Mouse (Mus musculus) skeletal muscle tissue, adult 2 months (tissue): ENCODE results near the gene Ambra1.

Source experiments
- DNase-seq: peaks from one replicate; pipeline ENCODE4 v3.0.0-alpha.2; 2012; ENCODE audit warnings: low read depth, low spot score

The Ambra1 gene

GRCm38 (mm10) chr2:91934826-91935525, 205.0 kb downstream of the Ambra1 start:
- DNase-seq: no peak

DNA sequence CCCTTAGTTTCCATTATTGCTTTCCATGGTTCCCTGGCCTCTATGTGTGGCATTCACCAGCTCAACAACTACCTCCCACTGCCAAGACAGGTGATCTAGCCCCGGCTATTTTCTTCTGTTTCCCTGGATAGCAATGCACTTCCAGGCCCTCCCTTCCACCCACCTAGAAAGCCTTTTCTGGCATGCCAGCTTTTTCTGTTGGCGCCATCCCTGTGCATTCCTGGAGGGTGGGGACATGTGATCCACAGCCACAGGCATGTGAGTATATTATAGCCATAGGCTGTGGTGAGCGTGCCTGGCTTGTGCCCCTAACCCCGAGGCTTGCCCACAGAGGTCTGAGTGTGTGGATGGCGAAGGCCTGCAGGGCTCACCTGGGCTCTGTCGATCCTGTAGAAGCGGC, 206.2 kb downstream of the Ambra1 start:
- DNase-seq: no peak

DNA sequence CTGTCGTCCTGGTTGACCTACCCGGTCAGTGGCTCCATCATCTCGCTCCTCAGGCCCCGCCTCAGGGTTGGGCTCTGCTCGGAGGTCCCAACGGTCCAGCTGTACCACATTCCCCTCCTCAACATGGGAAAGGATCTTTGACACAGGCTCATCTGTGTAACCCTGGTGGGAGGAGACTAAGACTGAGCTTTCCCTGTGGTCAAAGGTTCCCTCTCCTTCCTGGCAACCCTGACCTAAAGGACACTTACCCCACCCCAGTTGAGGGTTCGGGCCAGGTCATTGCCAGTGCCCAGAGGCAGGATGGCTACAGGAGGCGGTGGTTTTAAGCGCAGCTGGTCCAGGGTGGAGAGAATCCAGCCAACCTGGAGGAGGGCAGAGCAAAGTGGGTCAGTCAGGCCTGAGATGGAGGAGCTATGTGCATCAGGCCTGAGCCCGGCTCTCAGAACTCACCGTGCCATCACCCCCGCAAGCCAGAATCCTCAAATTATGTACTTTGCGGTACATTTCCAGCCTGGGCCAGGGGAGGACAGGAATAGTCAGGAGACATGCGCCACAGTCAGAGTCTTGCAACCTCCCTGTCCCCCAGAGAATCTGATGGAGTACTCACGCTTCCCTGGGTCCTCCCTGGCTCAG, 209.5 kb downstream of the Ambra1 start:
- DNase-seq: no peak

- DNase-seq: no peak
Observed at GRCm38 (mm10) chr2:91942356-91942755, 212.4 kb downstream of the Ambra1 start.

GRCm38 (mm10) chr2:91944170-91944950, 214.4 kb downstream of the Ambra1 start:
- DNase-seq: peak; percentile 66

DNA sequence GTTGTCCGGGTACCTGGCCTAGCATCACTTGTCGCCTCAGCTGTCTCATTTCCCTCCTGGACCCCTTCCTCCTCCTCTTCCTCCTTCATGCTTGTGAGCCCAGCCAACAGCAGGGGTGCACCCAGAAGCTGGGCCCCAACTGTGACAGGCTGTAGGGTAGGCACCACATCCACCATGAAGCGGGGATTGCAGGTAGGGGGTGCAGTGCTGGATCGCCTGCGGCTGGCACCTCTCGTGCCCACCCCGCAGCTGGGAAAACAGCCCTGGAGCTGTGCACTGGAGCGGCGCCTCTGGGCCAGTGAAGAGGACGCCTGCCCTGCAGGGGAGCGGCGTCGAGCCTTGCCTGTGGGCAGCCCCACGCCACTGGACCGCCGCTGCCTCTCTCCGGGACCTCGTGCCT, 215.5 kb downstream of the Ambra1 start, which contains the start of gene Gm9821:
Gene Gm9821 (plus strand): TSS at position 221 of the 400 bp plus-strand sequence.
- DNase-seq: no peak

- no peak for DNase-seq
Observed at GRCm38 (mm10) chr2:91946836-91947235, 216.9 kb downstream of the Ambra1 start.

DNA sequence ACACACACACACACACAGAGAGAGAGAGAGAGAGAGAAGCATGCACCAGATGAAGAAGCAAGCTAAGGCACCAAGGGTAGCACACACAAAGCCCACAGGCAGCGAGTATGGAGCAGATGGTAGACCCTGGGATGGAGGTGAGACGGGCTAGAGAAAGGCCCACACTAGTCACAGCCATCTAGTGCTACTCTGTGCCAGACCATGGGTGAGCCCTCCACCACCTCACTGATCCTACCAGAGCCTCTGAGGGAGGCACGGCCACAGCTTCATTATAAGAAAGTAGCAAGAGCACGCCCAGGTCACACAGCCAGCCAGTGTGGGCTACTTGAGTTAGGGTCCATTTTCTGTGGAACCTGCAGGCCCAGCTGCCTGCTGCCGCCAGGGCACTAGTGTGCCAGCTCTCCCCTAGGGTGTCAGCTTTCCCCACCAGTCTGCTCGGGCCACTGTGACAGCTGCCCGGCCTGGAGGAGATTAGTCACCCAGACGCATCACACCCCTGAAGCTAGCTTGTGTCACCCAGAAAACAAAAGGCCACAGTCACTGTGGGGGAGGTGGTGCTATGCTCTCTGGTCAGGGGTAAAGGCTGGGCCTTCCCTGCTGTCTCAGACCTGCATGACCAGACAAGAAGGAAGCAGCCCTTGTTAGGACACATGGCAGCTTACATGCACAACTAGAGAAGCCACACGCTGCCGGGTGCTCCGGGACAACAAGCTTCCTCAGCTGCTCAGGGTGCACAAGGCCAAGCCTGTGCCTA, 217.6 kb downstream of the Ambra1 start:
- DNase-seq: peak; percentile 80

DNA sequence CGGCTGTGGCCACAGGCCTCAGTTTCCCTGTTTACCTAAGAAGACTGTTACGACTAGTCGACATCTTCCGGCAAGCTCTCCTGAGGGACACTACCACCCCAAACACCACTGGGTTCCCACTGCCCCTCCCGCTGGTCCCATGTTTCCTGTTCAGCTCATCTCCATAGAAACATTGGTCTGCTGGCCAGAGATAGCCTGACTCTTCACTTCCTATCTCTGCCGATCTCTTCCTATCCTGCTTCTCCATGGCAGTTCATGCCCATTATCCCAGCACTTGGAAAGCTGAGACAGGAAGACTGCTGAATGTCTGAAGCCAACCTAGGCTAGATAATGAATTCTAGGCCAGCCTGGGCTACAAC, 218.2 kb downstream of the Ambra1 start:
- no peak for DNase-seq

DNA sequence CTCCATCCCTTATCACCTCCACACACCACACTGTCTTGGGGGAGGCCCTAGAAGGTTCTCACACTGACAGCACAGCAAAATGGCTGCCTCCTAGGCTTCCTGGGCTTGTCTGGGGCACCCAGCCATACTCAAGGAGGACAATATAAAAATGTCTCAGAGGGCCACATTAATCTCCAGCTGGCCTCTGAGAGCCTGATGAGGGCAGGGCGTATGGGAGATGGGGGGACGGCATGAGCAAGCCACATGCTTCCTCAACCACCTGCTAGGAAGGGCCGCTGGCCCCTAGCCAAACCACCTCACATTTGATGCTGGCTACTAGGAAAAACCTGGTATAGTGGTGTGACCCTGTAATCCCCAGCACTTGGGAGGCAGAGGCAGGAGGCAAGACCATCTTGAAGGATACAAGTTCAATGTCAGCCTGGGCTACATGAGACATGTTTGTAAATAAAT, 218.9 kb downstream of the Ambra1 start:
- no peak for DNase-seq

DNA sequence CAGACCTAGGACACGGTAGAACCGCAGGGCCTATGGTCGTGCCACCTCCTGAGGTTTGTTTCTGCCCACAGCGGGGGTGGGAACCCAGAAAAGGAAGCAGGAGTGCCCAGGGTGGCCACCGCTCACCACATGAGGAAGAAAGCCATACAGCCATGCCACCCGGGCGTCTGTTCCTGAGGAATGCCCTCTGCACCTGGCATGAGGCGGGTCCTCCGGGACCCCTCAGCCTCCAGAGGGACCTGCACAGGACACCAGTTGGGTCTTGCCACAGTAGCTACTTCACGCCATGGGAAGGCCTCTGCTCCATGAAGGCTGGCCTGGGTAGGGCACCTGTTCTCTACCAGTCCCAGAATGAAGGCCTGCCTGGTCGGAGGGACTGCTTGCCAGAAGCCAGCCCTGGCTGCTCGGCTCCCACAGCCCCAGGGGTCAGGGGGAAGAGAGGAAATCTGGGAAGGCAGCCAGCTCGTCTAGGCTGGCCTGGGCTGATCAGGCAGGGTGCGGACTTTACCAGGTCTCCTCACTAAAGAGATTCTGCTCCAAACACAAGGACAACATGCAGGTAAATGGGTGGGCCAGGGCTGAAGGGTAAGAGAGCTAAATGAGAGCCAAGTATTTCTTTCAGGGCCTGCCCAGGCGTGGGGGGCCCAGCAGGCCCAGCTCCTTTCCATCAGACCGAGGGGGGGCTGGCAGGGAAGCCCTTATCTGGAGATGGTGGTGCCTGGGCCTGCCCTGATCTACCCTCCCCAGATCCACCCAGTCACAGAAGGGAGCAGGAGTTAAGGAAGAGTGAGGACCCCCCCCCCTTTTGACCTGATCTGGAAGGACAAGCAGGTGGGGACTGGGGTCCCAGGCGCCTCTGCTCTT, 219.7 kb downstream of the Ambra1 start:
- DNase-seq: peak; percentile 73

DNA sequence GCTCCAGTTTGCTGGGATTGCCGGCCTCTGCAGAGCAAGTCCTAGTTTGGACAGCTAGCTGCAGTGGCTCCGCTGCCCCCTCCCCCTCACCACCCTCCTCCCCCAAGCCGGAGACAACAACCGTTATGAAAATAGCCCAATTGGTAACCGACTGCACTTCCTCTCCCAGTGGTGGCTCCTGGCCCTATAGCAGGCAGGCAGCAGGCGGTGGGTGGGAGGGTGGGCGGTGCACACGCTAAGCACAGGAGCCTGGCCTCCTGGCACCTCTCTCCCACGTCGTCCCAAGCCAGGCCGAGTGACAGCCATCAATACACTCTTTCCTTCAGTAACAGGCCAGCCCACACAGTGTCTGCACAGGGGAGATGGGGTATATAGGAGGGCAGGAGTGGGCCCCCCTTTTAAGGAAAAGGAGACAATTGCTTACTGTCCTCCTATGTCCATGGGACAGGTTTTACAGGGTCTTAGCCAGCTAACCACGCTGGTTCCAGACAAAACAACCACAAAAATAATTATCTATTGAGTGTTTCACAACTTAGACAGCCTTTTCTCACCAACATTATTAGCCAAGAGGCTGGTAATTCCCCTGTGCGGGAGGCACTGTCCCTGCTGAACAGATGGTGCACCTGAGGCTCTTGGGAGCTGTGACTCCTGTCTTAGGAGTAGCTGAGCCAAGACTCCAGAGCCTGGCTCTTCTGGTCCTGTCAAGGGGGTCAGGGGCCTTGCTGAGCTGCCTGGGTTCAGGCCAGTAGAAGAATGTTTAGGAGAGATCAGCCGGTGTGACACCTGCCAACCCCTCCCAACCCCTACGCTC, 220.5 kb downstream of the Ambra1 start:
- peak; percentile 85 for DNase-seq

DNA sequence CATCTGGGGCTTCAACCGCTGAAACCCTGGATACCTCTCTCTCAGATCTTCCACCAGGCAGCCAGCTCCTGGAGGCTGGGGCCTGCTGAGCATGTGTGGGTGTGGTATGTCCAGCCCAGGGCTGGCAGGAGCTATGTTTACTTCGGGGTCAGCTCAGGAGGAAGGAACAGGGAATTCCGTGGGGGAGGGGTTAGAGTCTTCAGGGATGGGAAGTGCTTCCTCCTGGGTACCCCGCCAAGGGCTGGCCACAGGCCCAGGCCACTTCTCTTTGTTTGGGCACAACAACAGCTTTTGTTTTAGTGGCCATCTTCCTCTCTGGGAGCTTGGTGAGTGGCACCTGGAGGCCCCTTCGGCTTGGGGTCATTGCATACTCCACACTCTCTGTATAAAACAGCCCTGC, 223.9 kb downstream of the Ambra1 start:
- DNase-seq: no peak

DNA sequence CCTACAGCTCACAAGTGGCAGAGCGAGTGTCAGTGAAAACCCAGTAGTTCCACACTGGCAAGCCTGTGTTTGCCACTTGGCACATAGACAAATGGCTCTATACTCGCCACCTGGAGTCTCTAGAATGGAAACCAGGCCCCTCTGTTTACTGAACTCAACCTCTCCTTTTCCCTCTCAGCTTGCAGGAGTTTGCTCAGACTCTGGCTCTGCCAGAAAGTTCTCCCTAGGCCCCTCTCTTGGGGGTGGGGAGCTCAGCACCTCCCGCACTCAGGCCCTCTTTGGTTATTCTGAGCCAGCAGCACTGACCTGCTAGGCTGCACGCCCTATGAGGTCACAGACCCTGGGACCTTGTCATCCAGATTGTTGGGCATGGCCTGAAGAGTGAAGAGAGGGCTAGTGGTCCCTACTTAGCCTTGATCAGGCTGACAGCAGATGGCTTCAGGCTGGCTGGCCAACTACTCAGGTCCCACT, 225.2 kb downstream of the Ambra1 start:
- no peak for DNase-seq

DNA sequence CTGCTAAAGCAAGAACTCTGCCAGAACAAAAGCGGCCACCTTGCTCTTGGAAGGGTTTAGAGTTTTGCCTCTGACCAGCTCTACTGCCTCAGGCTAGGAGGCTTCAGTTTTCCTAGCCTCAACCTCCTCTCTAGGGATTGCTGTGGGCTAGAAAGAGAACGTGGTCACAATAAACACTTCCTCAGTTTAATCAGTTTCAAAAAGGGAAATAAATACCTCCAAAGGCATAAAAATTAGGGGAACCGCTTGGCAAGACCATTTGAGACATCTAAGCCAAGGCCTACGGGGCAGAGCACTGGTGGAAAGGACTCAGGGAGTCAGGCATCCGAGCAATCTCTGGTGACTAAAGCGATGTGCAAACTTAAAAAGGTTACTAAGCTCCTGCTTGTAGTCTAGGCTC, 225.9 kb downstream of the Ambra1 start:
- DNase-seq: no peak

GRCm38 (mm10) chr2:91957096-91957495, 227.2 kb downstream of the Ambra1 start:
- no peak for DNase-seq

- no peak for DNase-seq
Observed at GRCm38 (mm10) chr2:91958049-91958448, 228.1 kb downstream of the Ambra1 start.

DNA sequence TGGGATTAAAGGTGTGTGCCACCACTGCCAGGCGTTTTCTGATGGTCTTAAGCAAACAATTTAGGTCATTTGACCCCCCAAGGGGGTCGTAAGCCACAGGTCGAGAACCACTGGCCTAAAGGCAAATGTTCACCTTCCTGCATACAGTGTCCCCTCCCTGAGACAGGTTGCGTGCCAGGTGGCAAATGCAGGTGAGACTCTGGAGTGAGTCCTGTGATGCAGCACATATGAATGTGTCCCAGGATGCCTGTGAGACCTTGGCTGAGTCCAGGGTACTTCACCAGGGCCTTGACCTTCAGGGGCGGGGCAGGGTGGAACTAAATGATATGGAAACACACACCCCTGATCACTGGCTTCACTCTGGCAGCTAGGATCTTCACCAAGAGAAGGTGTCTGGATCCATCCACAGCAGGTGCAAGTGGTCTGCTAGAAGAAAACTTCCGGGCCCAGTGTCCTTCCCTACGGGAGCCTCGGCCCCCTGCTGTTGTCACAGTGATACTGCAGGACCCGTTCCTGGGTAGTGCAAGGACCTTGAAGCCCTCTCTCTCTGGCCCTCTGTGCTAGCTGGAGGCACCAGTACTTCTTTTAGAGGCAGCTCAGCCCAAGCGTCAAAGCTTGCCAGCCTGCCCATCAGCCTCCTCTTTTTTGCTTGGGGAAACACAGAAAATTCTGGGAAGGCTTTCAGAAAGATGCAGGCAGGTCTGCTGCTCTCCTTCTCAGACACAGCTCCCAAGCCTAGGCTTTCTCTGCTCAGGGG, 228.9 kb downstream of the Ambra1 start:
- no peak for DNase-seq
